Mouse (Mus musculus): ENCODE measurements around the gene Emp2. TPM values are rescaled to one million over a fixed set of nuclear protein-coding genes. Genes with fewer than 3 reads are reported as not detected.

Emp2 gene
- polyA plus RNA-seq, 1 experiment from 2014 or later, result 23.9 TPM

- no peak overlapping the region for H3K27ac ChIP-seq (replicated peaks)
- 74% methylated on average over 10 of the region's 10 CpGs for WGBS
- no peak overlapping the region for H3K4me2 ChIP-seq
- H3K4me1 ChIP-seq, result peaks cover 22% of the 10 kb centered on the region
- no peaks in the 10 kb centered on the region for H3K36me3 ChIP-seq
- peaks cover 35% of the 10 kb centered on the region for H3K27me3 ChIP-seq (replicated peaks)
- no peak for ATAC-seq (ENCODE audit: extremely low read depth, insufficient number of reproducible peaks, low FRiP score, low TSS enrichment)
- no peaks in the 10 kb centered on the region for H3K9me3 ChIP-seq
- H3K9ac ChIP-seq, result no peak overlapping the region
- no peak overlapping the region for H3K4me3 ChIP-seq
Measured at GRCm38 (mm10) chr16:10316493-10317196, 2.9 kb upstream of the Emp2 start.

DNA sequence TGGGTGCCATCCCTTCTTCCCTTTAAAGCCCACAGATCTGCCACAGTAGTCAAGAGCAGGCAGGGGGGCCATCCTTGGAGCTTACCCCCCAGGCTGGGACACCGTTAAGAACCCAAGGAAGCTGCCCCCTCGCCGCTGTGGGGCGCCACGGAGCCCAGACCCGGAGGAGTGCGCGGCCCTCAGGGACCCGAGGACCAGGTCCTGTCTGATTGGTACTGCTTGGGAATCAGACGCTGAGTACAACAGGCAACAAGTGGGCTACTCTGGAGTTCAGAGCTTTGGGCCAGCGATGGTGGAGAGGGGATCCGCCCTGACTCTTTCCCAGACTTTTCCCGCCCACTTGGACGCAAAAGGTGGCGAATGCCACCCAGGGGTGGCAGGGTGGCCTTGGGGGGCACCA, 542 bp downstream of the Emp2 start:
- H3K27me3 ChIP-seq (replicated peaks), result peaks cover 15% of the 10 kb centered on the region; the same call in 1 of the 2 replicates
- H3K4me1 ChIP-seq, result peaks cover 37% of the 10 kb centered on the region
- H3K4me2 ChIP-seq, result peak overlapping the region; percentile 76
- H3K9me3 ChIP-seq, result no peaks in the 10 kb centered on the region
- peak overlapping the region; percentile 63 for H3K27ac ChIP-seq (replicated peaks)
- 3% methylated on average over 15 of the region's 15 CpGs for WGBS
- no peaks in the 10 kb centered on the region for H3K36me3 ChIP-seq
- peak; percentile 43; the same call in 1 of the 2 replicates for ATAC-seq (ENCODE audit: extremely low read depth, insufficient number of reproducible peaks, low FRiP score, low TSS enrichment)
- peak overlapping the region; percentile 65 for H3K4me3 ChIP-seq
- peak overlapping the region; percentile 90 for H3K9ac ChIP-seq

- peaks cover 37% of the 10 kb centered on the region for H3K4me1 ChIP-seq
- WGBS, result 49% methylated on average over 4 of the region's 4 CpGs
- no peak overlapping the region for H3K4me3 ChIP-seq
- H3K4me2 ChIP-seq, result peak overlapping the region; percentile 76; the same call in 1 of the 2 replicates
- peak overlapping the region; percentile 83 for H3K27ac ChIP-seq (replicated peaks)
- H3K27me3 ChIP-seq (replicated peaks), result peaks cover 15% of the 10 kb centered on the region; the same call in 1 of the 2 replicates
- peak overlapping the region; percentile 52; the same call in 1 of the 2 replicates for H3K9ac ChIP-seq
- H3K36me3 ChIP-seq, result no peaks in the 10 kb centered on the region
- no peak for ATAC-seq (ENCODE audit: extremely low read depth, insufficient number of reproducible peaks, low FRiP score, low TSS enrichment)
- no peaks in the 10 kb centered on the region for H3K9me3 ChIP-seq
Measured at GRCm38 (mm10) chr16:10311989-10312388, 1.8 kb downstream of the Emp2 start.

DNA sequence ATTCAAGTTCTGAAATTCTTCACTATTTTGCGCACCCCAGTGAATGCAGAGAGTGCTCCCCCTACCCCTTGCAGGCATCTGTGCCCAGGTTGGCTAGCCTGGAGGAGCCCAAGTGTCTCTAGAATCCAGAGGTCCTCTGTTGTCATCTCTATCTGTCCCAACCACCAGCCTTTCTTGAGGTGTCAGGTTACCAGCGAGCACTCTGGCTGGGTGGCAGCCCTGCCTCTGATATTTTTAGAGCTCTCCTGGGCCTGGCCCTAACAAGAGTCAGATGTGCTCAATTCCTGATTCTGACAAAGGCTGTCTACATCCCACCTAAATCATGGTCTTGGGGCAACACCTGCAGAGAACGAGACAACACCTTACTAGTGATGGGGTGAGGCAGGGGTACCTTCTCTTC, 2.7 kb downstream of the Emp2 start:
- H3K4me3 ChIP-seq, result no peak overlapping the region
- H3K36me3 ChIP-seq, result no peaks in the 10 kb centered on the region
- peaks cover 43% of the 10 kb centered on the region for H3K4me1 ChIP-seq
- 32% methylated on average over 3 of the region's 3 CpGs for WGBS
- no peaks in the 10 kb centered on the region for H3K9me3 ChIP-seq
- no peak overlapping the region for H3K9ac ChIP-seq
- peak overlapping the region; percentile 76 for H3K4me2 ChIP-seq
- H3K27me3 ChIP-seq (replicated peaks), result peaks cover 15% of the 10 kb centered on the region; the same call in 1 of the 2 replicates
- peak overlapping the region; percentile 83 for H3K27ac ChIP-seq (replicated peaks)
- peak; percentile 32; the same call in 1 of the 2 replicates for ATAC-seq (ENCODE audit: extremely low read depth, insufficient number of reproducible peaks, low FRiP score, low TSS enrichment)

DNA sequence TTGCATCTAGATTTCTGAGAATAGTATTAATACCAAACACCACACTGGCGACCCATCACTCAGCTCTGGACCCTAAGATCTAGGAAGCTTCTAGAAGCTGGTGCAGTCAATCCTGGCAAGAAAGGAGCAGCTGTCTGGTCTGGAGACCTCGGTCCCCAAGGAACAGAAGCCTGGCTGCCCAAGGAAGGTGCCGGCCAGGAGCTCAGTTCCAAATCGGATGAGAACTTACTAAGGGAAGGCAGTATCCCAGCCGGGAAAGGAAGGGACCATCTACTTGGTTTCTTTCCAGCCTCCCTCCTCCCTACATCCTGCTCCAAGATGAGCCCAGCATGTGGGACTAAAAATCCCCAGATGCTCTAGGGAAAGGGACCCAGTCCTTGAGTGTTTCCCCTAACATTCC, 3.3 kb downstream of the Emp2 start:
- peaks cover 45% of the 10 kb centered on the region for H3K4me1 ChIP-seq
- WGBS, result 68% methylated on average over 5 of the region's 5 CpGs
- H3K4me3 ChIP-seq, result no peak overlapping the region
- H3K4me2 ChIP-seq, result peak overlapping the region; percentile 76
- peaks cover 14% of the 10 kb centered on the region; the same call in 1 of the 2 replicates for H3K27me3 ChIP-seq (replicated peaks)
- no peaks in the 10 kb centered on the region for H3K36me3 ChIP-seq
- H3K9ac ChIP-seq, result no peak overlapping the region
- peak overlapping the region; percentile 83 for H3K27ac ChIP-seq (replicated peaks)
- no peaks in the 10 kb centered on the region for H3K9me3 ChIP-seq
- ATAC-seq (ENCODE audit: extremely low read depth, insufficient number of reproducible peaks, low FRiP score, low TSS enrichment), result no peak

GRCm38 (mm10) chr16:10307351-10307750, 6.4 kb downstream of the Emp2 start:
- no peaks in the 10 kb centered on the region for H3K36me3 ChIP-seq
- H3K4me1 ChIP-seq, result peaks cover 36% of the 10 kb centered on the region
- WGBS, result 65% methylated on average over 5 of the region's 5 CpGs
- no peak for ATAC-seq (ENCODE audit: extremely low read depth, insufficient number of reproducible peaks, low FRiP score, low TSS enrichment)
- no peak overlapping the region for H3K4me2 ChIP-seq
- peaks cover under 1% of the 10 kb centered on the region; the same call in 1 of the 2 replicates for H3K27me3 ChIP-seq (replicated peaks)
- no peak overlapping the region for H3K9ac ChIP-seq
- H3K4me3 ChIP-seq, result no peak overlapping the region
- no peaks in the 10 kb centered on the region for H3K9me3 ChIP-seq
- no peak overlapping the region for H3K27ac ChIP-seq (replicated peaks)

GRCm38 (mm10) chr16:10306101-10306500, 7.7 kb downstream of the Emp2 start:
- 50% methylated on average over 3 of the region's 3 CpGs for WGBS
- no peaks in the 10 kb centered on the region for H3K9me3 ChIP-seq
- H3K27ac ChIP-seq (replicated peaks), result no peak overlapping the region
- H3K9ac ChIP-seq, result no peak overlapping the region
- ATAC-seq (ENCODE audit: extremely low read depth, insufficient number of reproducible peaks, low FRiP score, low TSS enrichment), result no peak
- no peaks in the 10 kb centered on the region for H3K36me3 ChIP-seq
- H3K4me2 ChIP-seq, result no peak overlapping the region
- H3K4me1 ChIP-seq, result peaks cover 25% of the 10 kb centered on the region
- no peak overlapping the region for H3K4me3 ChIP-seq
- H3K27me3 ChIP-seq (replicated peaks), result no peaks in the 10 kb centered on the region

- H3K4me2 ChIP-seq, result no peak overlapping the region
- peaks cover 35% of the 10 kb centered on the region for H3K4me1 ChIP-seq
- no peaks in the 10 kb centered on the region for H3K27me3 ChIP-seq (replicated peaks)
- H3K27ac ChIP-seq (replicated peaks), result no peak overlapping the region
- 55% methylated on average over 3 of the region's 3 CpGs for WGBS
- no peaks in the 10 kb centered on the region for H3K36me3 ChIP-seq
- no peak overlapping the region for H3K4me3 ChIP-seq
- no peak for ATAC-seq (ENCODE audit: extremely low read depth, insufficient number of reproducible peaks, low FRiP score, low TSS enrichment)
- no peak overlapping the region for H3K9ac ChIP-seq
- H3K9me3 ChIP-seq, result no peaks in the 10 kb centered on the region
Measured at GRCm38 (mm10) chr16:10301337-10301736, 12.4 kb downstream of the Emp2 start.

GRCm38 (mm10) chr16:10300231-10301186, 13.3 kb downstream of the Emp2 start:
- WGBS, result 61% methylated on average over 3 of the region's 3 CpGs
- peak overlapping the region; percentile 52; the same call in 1 of the 2 replicates for H3K9ac ChIP-seq
- H3K9me3 ChIP-seq, result no peaks in the 10 kb centered on the region
- no peak for ATAC-seq (ENCODE audit: extremely low read depth, insufficient number of reproducible peaks, low FRiP score, low TSS enrichment)
- no peak overlapping the region for H3K4me3 ChIP-seq
- peak overlapping the region; percentile 43 for H3K27ac ChIP-seq (replicated peaks)
- H3K4me1 ChIP-seq, result peaks cover 31% of the 10 kb centered on the region
- no peak overlapping the region for H3K4me2 ChIP-seq
- H3K27me3 ChIP-seq (replicated peaks), result no peaks in the 10 kb centered on the region
- H3K36me3 ChIP-seq, result no peaks in the 10 kb centered on the region

DNA sequence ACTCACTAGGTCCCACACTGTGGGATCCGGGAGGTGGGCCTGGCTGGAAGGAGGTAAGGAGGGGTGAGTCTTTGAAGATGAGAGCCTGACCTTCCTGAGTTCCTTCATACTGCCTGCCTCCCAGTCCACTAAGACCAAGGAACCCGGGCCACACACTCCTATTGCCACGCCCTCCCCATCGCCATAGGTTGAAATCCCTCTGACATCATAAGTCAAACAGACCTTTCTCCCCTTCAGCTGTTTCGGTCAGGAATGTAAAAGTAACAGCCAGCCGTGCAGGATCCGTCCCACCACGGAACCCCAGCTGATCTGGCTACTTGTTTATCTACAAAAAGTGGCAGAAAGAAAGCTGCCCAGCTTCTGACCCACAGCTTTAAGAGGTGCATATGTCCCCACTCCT, 14.1 kb downstream of the Emp2 start:
- Histone ChIP-seq H3K27ac (replicated peaks) (peak overlapping the region; percentile 43), H3K4me1 (peaks cover 26% of the 10 kb centered on the region), H3K36me3 (no peaks in the 10 kb centered on the region), H3K27me3 (replicated peaks) (no peaks in the 10 kb centered on the region), H3K9ac (peak overlapping the region; percentile 52), H3K9me3 (no peaks in the 10 kb centered on the region), H3K4me3 (no peak overlapping the region), H3K4me2 (peak overlapping the region; percentile 37)
- no peak for ATAC-seq (ENCODE audit: extremely low read depth, insufficient number of reproducible peaks, low FRiP score, low TSS enrichment)
- 20% methylated on average over 8 of the region's 8 CpGs for WGBS
